Mouse (Mus musculus) liver, adult 2 months (tissue): Measurements from ENCODE around the gene Eef2. TPM values are rescaled to one million over a fixed set of nuclear protein-coding genes. Genes with fewer than 3 reads are reported as not detected.

Experiments
- DNase-seq: peaks from one replicate; pipeline ENCODE4 v3.0.0-alpha.2; 2011; ENCODE audit warnings: low read depth, low spot score; ENCODE audit errors: extremely low read depth
- H3K27ac ChIP-seq: fragments of 200-500 bp; replicated peaks from 2 replicates; pipeline ENCODE4 v1.5.1; 2012; ENCODE audit warnings: low read depth, mild to moderate bottlenecking, control low read depth, inconsistent platforms, low read length; ENCODE audit not compliant: insufficient read depth
- H3K27me3 ChIP-seq: fragments of 200-500 bp; 2 replicates; pipeline ENCODE4 v1.6.1; 2012; ENCODE audit warnings: mild to moderate bottlenecking, moderate library complexity, low read length, inconsistent platforms; ENCODE audit not compliant: control insufficient read depth, insufficient read depth
- H3K36me3 ChIP-seq: fragments of 200-500 bp; 2 replicates; pipeline ENCODE4 v1.6.1; 2012; ENCODE audit warnings: low read length, inconsistent platforms; ENCODE audit not compliant: control insufficient read depth, insufficient read depth
- H3K4me1 ChIP-seq: fragments of 200-500 bp; 2 replicates; pipeline ENCODE4 v1.6.1; 2011; ENCODE audit warnings: low read length; ENCODE audit not compliant: control insufficient read depth, insufficient read depth
- H3K4me3 ChIP-seq: fragments of 200-500 bp; 2 replicates; pipeline ENCODE4 v1.5.1; 2011; ENCODE audit warnings: low read depth, mild to moderate bottlenecking, control low read depth, low read length, moderate library complexity; ENCODE audit not compliant: insufficient read depth
- H3K79me2 ChIP-seq: fragments of 200-500 bp; 2 replicates; pipeline ENCODE4 v1.6.1; 2012; ENCODE audit warnings: inconsistent platforms, mild to moderate bottlenecking, low read length, moderate library complexity; ENCODE audit not compliant: control insufficient read depth, insufficient read depth
- H3K9ac ChIP-seq: fragments of 200-500 bp; 2 replicates; pipeline ENCODE4 v1.6.1; 2012; ENCODE audit warnings: low read depth, mild to moderate bottlenecking, control low read depth, inconsistent platforms, low read length
- CTCF ChIP-seq: fragments of 200-500 bp; IDR thresholded peaks from 2 replicates; pipeline ENCODE4 v1.5.1; 2011; ENCODE audit warnings: low read depth, low read length, control low read depth
- POLR2A ChIP-seq: fragments of 200-500 bp; IDR thresholded peaks from 2 replicates; pipeline ENCODE4 v1.6.1; 2011; ENCODE audit warnings: low read length, control low read depth; ENCODE audit not compliant: insufficient read depth; ENCODE audit errors: extremely low read depth
- WGBS: fragments of 180-500 bp; shearing (Covaris S2); methylation state at CpG from one replicate; pipeline ENCODE4 v1.1.7; 2018; 5-methylcytosine and 5-hydroxymethylcytosine counted together
- polyA plus RNA-seq: library from polyadenylated mRNA; depleted of rRNA; stranded (reverse); fragments of >200 nt; gene quantifications from 2 replicates; pipeline ENCODE4 v1.2.3, GENCODE M21; 2012
- total RNA-seq: library from RNA; depleted of rRNA; stranded (reverse); fragments of >200 nt; gene quantifications from 2 replicates; pipeline ENCODE4 v1.2.3, GENCODE M21; 2014

Eef2 gene
- total and polyA plus RNA-seq, 2 experiments = 812 to 1,204 TPM

DNA sequence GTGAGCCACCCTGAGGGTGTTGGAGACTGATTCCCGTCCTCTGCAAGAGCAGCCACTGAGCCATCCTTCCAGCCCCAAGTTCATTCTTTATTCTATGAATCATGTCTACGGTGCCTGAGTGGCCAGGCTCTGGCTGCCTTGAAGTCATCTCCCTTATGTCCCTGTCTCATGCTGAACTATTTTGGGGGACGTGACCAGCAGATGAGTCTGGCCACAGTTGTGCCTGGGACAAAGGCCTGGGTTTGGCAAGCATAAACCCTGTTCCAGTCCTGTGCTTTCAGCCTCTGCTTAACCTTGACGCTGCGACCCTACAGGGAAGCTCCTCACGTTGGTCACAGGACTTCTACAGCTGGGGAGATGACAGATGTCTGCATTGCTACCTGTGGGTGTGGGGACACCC lies 20.9 kb downstream of the Eef2 start:
- Histone ChIP-seq H3K4me3 (no peak overlapping the region), H3K79me2 (no peaks in the 10 kb centered on the region), H3K27me3 (no peaks in the 10 kb centered on the region), H3K36me3 (no peaks in the 10 kb centered on the region), H3K4me1 (0 out of 2 replicates have a peak, but pooled peaks cover 1% of the 10 kb centered on the region), H3K27ac (no peak overlapping the region), H3K9ac (no peak overlapping the region)
- 59% methylated on average over 6 of the region's 6 CpGs for WGBS
- no peak for TF ChIP-seq CTCF
- TF ChIP-seq POLR2A = no peak
- no peak for DNase-seq

DNA sequence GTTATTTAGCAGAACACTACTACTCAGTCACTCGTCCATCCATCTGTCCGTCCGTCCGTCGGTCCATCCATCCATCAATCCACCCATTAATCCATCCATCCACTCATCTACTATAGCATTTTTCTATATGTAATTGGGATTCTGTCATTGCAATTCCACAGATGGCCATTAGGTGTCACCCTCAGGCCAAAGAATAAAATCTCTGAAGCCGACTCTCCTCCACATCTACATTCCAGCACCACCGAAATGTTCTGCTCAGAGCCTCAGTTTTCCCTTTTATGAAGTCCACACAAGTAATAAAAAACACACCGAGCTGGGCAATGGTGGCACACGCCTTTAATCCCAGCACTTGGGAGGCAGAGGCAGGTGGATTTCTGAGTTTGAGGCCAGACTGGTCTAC lies 21.8 kb downstream of the Eef2 start:
- WGBS = 2% methylated on average over 9 of the region's 9 CpGs
- Histone ChIP-seq H3K36me3 (no peaks in the 10 kb centered on the region), H3K27me3 (no peaks in the 10 kb centered on the region), H3K27ac (no peak overlapping the region), H3K79me2 (no peaks in the 10 kb centered on the region), H3K9ac (no peak overlapping the region), H3K4me1 (0 out of 2 replicates have a peak, but pooled peaks cover 1% of the 10 kb centered on the region), H3K4me3 (no peak overlapping the region)
- TF ChIP-seq POLR2A = no peak
- peak; percentile 59 for TF ChIP-seq CTCF
- DNase-seq = no peak

DNA sequence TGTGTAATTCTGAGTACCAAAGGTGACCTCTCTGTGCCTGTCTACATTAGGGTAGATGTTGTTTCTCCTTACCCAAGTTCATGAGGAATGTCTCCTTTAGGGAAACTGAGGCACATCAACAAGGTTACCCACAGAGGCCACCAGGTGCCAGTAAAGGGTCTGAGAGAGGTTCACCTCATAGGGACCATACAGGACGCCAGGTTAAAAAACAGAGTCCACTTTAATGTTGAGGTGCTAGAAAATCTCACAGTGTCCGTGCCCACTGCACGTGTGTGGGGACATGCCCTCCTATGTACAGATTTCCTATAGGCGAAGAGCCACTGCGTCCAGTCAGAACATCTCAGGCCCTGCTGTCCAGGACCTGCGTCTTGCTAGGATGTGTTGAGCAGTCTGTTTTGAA lies 22.6 kb downstream of the Eef2 start:
- no peak for TF ChIP-seq CTCF
- no peak for TF ChIP-seq POLR2A
- no peaks in the 10 kb centered on the region for H3K27me3 ChIP-seq
- no peaks in the 10 kb centered on the region for H3K79me2 ChIP-seq
- 84% methylated on average over 6 of the region's 6 CpGs for WGBS
- no peak overlapping the region for H3K27ac ChIP-seq
- DNase-seq = no peak
- no peaks in the 10 kb centered on the region for H3K4me1 ChIP-seq
- H3K36me3 ChIP-seq = no peaks in the 10 kb centered on the region
- no peak overlapping the region for H3K9ac ChIP-seq
- no peak overlapping the region for H3K4me3 ChIP-seq

DNA sequence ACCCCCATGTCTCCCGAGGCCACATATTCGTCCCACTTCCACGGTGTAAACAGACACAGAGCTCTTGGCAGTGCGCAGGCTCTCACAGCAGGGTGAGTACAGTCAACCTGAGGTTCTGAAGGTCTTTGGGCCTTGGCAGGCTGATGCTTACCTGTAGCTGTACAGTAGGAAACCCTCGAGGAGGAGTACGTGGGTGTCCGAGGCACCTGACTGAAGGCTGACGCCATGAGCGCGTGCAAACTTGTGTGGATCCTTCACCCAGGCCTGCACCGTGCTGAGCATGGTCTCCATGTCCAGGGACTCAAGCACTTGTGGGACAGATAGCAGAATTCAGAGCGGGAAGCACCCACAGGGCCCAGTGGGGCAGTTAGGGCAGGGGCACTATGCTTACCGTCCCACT lies 23.7 kb downstream of the Eef2 start:
- DNase-seq = no peak
- WGBS = 85% methylated on average over 13 of the region's 13 CpGs
- Histone ChIP-seq H3K27me3 (no peaks in the 10 kb centered on the region), H3K27ac (no peak overlapping the region), H3K4me1 (no peaks in the 10 kb centered on the region), H3K4me3 (no peak overlapping the region), H3K9ac (no peak overlapping the region), H3K79me2 (no peaks in the 10 kb centered on the region), H3K36me3 (no peaks in the 10 kb centered on the region)
- TF ChIP-seq POLR2A = no peak

DNA sequence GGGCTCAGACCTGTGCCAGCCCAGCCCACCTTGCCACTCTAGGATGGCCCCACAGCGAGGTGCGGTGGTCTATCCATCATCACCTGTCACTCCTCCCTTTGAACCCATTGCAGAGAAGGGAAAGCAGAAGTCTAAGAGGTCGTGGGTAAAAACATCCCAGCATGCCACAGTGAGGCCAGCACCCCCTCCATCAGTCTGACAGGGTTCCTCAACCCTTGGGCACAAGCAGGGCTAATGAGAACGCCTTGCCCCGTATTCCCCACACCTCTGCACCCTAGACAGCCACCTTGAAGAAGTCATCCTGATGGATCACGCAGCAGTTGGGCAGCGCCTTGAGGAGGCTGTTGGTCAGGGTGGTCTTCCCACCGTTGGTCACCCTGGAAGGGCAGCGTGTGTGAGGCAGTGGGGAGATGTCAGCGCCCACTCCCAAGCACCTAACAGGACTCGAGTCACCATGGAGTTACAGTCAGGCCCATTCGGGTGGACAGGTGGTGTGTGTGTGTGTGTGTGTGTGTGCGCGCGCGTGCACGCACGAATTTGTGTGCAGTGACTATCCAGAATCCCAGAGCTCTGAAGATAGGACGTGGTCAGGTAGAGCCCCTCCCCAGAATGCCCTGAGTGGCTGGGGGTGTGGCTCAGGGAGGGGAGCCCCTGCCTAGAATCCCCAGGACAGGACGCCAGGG lies 24.3 kb downstream of the Eef2 start:
- Histone ChIP-seq H3K27ac (no peak overlapping the region), H3K9ac (no peak overlapping the region), H3K36me3 (no peaks in the 10 kb centered on the region), H3K79me2 (no peaks in the 10 kb centered on the region), H3K27me3 (no peaks in the 10 kb centered on the region), H3K4me3 (no peak overlapping the region), H3K4me1 (no peaks in the 10 kb centered on the region)
- DNase-seq = no peak
- 82% methylated on average over 20 of the region's 20 CpGs for WGBS
- TF ChIP-seq POLR2A (no peak), CTCF (no peak)

DNA sequence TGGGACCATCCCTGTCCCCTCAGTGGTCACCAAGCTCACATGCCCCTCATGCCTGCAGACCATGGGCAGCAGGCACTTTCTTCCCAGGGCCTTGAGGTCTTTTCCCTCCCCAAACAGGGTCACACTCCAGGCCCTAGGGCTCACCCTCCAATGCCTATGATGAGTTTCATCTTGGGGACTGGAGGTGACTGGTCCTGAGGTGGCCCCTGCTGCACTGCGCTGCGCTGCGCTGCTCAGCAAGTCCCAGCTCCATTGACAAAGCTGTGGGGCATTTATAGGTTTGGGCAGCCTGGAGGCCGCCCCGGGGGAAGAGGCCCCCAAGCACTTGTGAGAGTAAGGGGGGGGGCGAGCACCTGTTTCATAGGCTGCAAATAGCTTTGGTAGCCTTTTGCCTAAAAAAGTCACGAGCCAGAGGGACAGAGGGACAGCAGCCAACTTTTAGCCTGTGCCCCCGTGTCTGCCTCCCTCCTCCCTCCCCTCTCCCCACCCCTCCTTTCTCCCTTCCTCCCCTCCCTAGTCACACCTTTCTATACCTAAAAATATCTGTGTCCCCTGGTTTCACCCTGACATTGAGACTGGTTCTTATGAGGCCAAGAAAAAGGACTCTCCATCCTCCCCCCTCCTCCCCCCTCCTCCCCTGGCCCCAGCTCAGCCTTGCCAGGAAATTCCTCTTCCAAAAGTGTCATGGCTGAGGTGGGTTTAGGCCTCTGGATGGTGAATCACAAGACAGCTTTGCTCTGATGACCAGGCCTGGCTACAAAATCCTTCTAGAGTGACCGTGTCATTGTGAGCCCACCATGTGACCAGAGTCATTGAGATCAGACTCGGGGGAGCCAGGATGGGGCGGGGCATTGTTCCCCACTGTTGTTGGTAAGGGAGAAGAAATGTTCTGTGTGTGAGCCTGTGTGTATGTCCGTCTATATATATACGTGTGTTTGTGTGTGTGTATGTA lies 25.7 kb downstream of the Eef2 start, which contains the start of gene Nmrk2:
Gene Nmrk2, minus strand, starts transcription at position 245 of the 952 bp plus-strand sequence.
- Histone ChIP-seq H3K9ac (no peak within 1 kb of the TSS), H3K27me3 (no peaks in the 10 kb centered on the region), H3K79me2 (no peaks in the 10 kb centered on the region), H3K4me1 (no peaks in the 10 kb centered on the region), H3K4me3 (no peak within 1 kb of the TSS), H3K27ac (no peak within 1 kb of the TSS), H3K36me3 (no peaks in the 10 kb centered on the region)
- DNase-seq = no peak
- WGBS = 76% methylated on average over 13 of the region's 13 CpGs
- TF ChIP-seq POLR2A (no peak), CTCF (no peak)
